Mouse (Mus musculus) heart, embryonic 15.5 days (tissue): Measurements from ENCODE around the gene Mkks. TPM values are rescaled to one million over a fixed set of nuclear protein-coding genes. Genes with fewer than 3 reads are reported as not detected.

Source experiments
- ATAC-seq: fragments of 200-750 bp; cut with Nextera tagmentation; replicated peaks from 2 replicates; pipeline ENCODE4 v1.8.0; 2017; ENCODE audit warnings: low read depth, moderate TSS enrichment; ENCODE audit not compliant: insufficient number of reproducible peaks, insufficient read depth, low FRiP score
- H3K27ac ChIP-seq: fragments of 300-500 bp; sonication (generic); 2 replicates; pipeline ENCODE4 v1.5.1; 2015; ENCODE audit warnings: mild to moderate bottlenecking, inconsistent platforms
- H3K27me3 ChIP-seq: fragments of 300-500 bp; sonication (generic); 2 replicates; pipeline ENCODE4 v1.6.1; 2015; ENCODE audit warnings: inconsistent platforms
- H3K36me3 ChIP-seq: fragments of 300-500 bp; sonication (generic); 2 replicates; pipeline ENCODE4 v1.6.1; 2015; ENCODE audit warnings: mild to moderate bottlenecking, inconsistent platforms
- H3K4me1 ChIP-seq: fragments of 300-500 bp; sonication (generic); replicated peaks from 2 replicates; pipeline ENCODE4 v1.6.1; 2015; ENCODE audit warnings: inconsistent platforms
- H3K4me2 ChIP-seq: fragments of 300-500 bp; sonication (generic); 2 replicates; pipeline ENCODE4 v1.6.1; 2015; ENCODE audit warnings: inconsistent platforms, mild to moderate bottlenecking, moderate library complexity
- H3K4me3 ChIP-seq: fragments of 300-500 bp; sonication (generic); 2 replicates; pipeline ENCODE4 v1.5.1; 2015; ENCODE audit warnings: mild to moderate bottlenecking, inconsistent platforms
- H3K9ac ChIP-seq: fragments of 300-500 bp; sonication (generic); 2 replicates; pipeline ENCODE4 v1.6.1; 2015; ENCODE audit warnings: mild to moderate bottlenecking, inconsistent platforms
- H3K9me3 ChIP-seq: fragments of 300-500 bp; sonication (generic); replicated peaks from 2 replicates; pipeline ENCODE4 v1.6.1; 2016; ENCODE audit warnings: inconsistent platforms
- WGBS: fragments of 180-500 bp; shearing (Covaris S2); methylation state at CpG from one replicate; pipeline ENCODE4 v1.1.7; 2015; ENCODE audit warnings: mixed read lengths; 5-methylcytosine and 5-hydroxymethylcytosine counted together
- polyA plus RNA-seq: library from polyadenylated mRNA; unstranded; fragments of >200 nt; fragmentation: Nextera tagmentation; extraction: Ambion mirVana; gene quantifications from 2 replicates; pipeline ENCODE4 v1.2.1, GENCODE M21; 2015

Mkks gene
- 18.9 and 19.9 TPM in 2 replicates for polyA plus RNA-seq

DNA sequence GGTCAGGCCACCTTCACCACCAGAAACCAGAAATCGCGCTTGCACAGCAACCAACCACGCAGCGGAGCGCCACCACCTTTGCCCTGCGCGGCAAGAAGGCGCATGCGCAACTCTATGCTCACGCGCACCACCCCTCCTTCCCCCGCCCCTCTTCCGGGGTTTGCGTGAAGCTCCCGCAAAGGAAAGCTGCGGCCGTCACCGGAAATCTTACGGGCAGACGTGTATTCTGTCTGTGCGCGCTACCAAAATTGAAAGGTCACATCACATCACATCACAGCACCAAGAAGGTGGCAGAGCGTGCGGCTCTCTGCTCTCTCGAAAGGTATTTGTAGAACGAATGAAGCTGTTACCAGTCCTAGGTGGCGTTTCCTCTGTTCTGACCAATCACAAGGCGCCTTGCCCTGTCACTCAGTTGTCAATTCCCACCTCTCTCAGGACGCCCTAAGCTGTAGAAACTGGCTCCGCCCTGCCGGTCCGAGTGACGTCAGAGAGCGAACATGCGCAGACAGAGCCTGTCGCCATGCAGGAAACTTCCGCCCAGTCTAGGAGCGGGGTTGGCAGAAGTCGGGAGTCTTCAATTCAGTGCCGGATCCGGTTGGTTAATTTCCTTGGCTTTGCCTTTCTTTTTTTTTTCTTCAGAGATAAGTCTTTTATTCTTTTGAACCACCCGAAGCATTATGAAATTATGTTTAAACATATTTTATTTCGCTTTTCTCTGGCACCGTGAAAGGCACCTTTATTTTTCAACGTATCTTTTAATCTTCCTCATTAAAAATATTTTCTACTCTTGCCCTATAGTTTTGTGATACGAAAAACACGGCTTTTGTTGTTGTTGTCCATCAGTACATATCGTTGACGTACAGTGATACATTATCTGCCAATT is at the start of gene Mkks, which contains the start of the genes Slx4ip and AL731706.1:
Mkks (minus strand) TSS at position 322 of the 883 bp plus-strand sequence.
Slx4ip (plus strand) TSS at position 151 of the 883 bp plus-strand sequence.
AL731706.1 (minus strand) TSS at position 322 of the 883 bp plus-strand sequence.
- Histone ChIP-seq H3K9ac (peak within 1 kb of the TSS; percentile 83), H3K4me1 (peaks cover 18% of the 10 kb centered on the region), H3K4me2 (peak within 1 kb of the TSS; percentile 59), H3K36me3 (no peaks in the 10 kb centered on the region), H3K27me3 (no peaks in the 10 kb centered on the region), H3K27ac (peak within 1 kb of the TSS; percentile 97), H3K9me3 (no peaks in the 10 kb centered on the region), H3K4me3 (peak within 1 kb of the TSS; percentile 85)
- WGBS: under 1% methylated on average over 49 of the region's 49 CpGs
- peak; percentile 98 for ATAC-seq

DNA sequence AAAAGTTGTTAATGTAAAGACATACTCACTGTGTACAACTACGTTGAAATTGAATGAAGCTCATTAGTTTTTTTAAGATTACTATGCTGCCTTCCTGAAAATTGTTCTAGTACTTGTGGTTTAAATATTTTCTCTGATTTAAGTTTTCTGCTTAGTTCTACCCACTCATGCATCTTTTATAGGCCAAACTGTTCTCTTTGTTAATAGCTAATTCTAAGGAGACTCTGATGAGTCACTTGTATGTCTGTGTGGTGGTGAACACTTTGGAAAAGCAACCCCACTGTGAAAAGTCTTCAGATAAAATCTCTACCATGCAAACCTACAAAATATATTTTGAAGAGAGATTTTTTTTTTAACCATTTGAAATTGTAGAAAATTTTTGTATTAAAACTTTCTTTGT is 47.1 kb upstream of the Mkks start:
- 83% methylated on average over 1 of the region's 1 CpGs for WGBS
- Histone ChIP-seq H3K4me3 (no peak overlapping the region), H3K9ac (no peak overlapping the region), H3K4me1 (no peaks in the 10 kb centered on the region), H3K9me3 (no peaks in the 10 kb centered on the region), H3K4me2 (no peak overlapping the region), H3K27ac (no peak overlapping the region), H3K36me3 (no peaks in the 10 kb centered on the region), H3K27me3 (no peaks in the 10 kb centered on the region)
- ATAC-seq: no peak

DNA sequence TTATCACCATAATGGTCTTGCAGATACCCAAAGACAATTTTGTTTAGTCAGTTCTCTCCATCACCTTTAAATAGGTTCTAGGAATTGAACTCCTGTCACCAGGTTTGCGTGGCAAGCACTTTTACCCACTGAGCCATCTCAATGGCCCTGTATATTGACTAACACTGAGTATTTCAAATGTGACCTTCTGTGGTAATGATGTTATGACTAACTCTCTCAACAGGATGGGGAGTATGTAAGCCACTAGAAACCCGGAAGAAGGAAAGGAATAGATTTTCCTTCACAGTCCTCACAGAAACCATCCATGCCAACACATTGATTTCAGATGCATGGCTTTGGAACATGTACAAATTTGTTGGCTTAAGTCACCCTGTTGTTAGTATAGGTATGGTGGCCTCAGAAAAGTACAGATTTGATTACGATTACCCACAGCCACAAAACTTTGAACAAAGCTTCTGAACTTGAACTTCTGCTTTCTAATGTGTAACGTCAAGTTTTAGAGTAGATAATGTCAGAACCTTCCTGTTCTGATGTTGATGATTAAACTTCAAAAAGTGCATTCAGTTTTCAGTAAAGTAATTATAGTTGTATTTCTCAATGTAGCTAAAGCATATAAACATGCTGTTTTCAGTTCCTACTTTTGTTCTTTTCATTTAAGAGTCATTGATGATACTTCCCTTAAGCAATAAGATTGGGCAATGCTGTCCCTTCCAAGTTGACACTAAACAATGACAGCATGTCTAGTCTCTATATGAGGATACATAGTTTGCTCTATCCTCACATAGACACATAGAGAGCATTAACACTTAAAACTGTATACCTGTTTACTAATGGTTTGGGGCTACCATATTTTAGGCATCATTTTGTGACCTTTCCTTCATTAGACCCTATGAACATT is 45.5 kb upstream of the Mkks start:
- Histone ChIP-seq H3K36me3 (no peaks in the 10 kb centered on the region), H3K4me2 (no peak overlapping the region), H3K9me3 (no peaks in the 10 kb centered on the region), H3K4me3 (no peak overlapping the region), H3K27ac (no peak overlapping the region), H3K4me1 (no peaks in the 10 kb centered on the region), H3K27me3 (no peaks in the 10 kb centered on the region), H3K9ac (no peak overlapping the region)
- no peak for ATAC-seq
- 82% methylated on average over 4 of the region's 4 CpGs for WGBS

DNA sequence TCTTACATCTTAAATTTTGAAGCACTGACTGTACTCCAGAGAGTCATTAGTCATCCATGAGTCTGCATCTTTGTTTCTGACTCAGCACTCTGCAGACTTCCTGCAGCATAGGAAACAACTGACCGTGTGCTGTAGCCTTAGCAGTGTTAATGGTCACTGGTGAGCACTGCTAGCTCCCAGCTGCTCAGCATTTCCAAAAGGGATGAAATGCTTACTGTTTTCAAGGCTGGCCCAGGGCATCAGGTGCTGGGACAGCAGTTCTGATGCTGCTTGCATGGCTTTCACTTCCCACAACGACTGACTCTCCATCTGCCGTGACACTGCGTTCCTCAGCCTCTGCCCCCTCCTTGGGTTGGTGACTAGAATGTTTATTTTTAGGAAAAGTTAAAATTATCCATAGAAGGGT is 29.8 kb upstream of the Mkks start:
- H3K4me3 ChIP-seq: no peak overlapping the region
- WGBS: 42% methylated on average over 4 of the region's 4 CpGs
- H3K27ac ChIP-seq: no peak overlapping the region
- ATAC-seq: no peak; the same call in 1 of the 2 replicates
- peaks cover 11% of the 10 kb centered on the region for H3K4me1 ChIP-seq
- no peak overlapping the region for H3K9ac ChIP-seq
- no peaks in the 10 kb centered on the region for H3K9me3 ChIP-seq
- H3K4me2 ChIP-seq: no peak overlapping the region
- no peaks in the 10 kb centered on the region for H3K36me3 ChIP-seq
- H3K27me3 ChIP-seq: no peaks in the 10 kb centered on the region

DNA sequence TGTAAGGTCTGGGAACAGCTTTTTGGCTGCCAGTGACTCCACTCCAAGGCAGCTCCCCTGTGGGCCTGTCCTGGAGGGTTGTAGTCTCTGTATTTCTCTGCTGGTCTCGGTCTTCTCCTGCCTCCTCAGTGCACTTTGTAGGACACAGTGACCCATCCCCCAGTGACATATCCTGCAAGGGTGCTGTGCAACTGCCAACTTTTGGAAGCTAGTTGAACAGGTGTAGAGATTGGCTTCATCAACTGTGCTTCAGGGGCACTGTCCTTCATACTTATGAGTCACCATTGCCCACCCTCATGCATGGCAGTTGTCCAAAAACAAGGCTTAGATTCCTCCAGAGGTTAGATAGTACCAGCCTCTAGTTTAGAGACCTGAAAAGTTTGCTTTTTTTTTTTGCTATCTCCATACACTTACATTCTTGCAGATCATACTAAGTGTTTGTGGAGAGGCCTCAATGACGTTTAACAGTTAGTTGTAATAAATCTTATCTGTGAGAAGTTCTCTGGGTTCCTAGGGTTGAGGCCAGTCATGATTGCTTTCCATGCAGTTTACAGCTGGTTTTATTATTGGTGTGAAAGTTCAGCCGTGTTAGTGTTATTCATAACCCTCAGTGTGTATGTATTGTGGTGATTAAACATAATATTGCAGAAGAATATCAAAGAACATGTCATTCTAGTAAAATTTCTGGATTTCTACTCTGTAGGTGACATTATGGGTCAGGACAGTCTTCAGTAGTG is 29.2 kb upstream of the Mkks start:
- WGBS: 44% methylated on average over 3 of the region's 3 CpGs

DNA sequence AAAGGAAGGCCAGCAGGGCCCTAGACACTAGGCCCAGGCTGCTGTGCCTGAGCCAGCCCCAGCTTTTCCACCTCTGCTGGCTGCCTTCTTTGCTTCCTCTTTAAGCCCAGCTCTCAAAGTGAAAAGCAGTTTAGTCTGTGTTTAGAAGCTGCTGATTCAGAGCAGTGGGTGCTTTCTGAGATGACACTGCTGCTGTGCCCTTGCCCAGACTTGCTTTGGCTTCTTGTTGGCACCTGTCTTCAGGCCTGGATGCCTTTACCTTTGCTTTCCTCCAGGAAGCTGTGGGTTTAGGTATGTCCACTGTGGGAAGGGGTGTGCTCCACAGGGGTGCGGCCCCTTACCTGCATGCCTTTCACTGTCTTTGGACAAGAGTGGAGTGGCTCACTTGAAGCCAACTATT is 28.2 kb upstream of the Mkks start:
- H3K36me3 ChIP-seq: no peaks in the 10 kb centered on the region
- 93% methylated on average over 1 of the region's 1 CpGs for WGBS
- no peak for ATAC-seq
- peaks cover 11% of the 10 kb centered on the region for H3K4me1 ChIP-seq
- H3K9ac ChIP-seq: no peak overlapping the region
- no peak overlapping the region; the same call in 1 of the 2 replicates for H3K27ac ChIP-seq
- H3K9me3 ChIP-seq: no peaks in the 10 kb centered on the region
- H3K27me3 ChIP-seq: no peaks in the 10 kb centered on the region
- H3K4me3 ChIP-seq: no peak overlapping the region
- H3K4me2 ChIP-seq: no peak overlapping the region

More for the DNA sequence above, 29.2 kb upstream of the Mkks start:
- no peak overlapping the region for H3K9ac ChIP-seq
- no peaks in the 10 kb centered on the region for H3K27me3 ChIP-seq
- H3K36me3 ChIP-seq: no peaks in the 10 kb centered on the region
- H3K27ac ChIP-seq: no peak overlapping the region
- no peak for ATAC-seq
- peaks cover 11% of the 10 kb centered on the region for H3K4me1 ChIP-seq
- H3K9me3 ChIP-seq: no peaks in the 10 kb centered on the region
- no peak overlapping the region for H3K4me2 ChIP-seq
- no peak overlapping the region for H3K4me3 ChIP-seq

DNA sequence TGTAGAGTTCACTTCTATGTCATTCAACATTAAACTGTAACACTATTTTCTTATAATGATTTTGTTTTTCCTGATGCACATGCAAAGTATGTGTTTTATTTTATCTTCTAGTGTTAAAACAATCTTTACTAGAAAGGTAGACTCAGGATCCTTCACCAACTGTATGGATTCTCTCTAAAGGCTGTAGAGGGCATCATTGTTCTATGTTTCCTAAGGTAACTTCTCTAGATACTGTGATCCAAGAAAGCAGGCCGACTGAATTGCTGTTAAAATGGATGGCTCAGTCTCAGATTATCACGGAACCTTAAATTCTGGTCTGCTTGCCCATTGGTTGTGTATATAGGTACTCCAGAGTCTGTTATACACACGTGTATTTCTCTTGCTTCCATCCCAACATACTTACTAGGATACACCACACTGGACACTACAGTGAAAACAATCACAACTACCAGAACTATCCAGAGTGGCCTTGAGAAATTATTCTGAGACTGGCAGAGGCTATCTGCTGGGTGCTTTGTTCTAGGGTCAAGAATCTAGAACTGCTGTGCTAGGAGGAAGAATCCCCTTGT is 23.2 kb upstream of the Mkks start:
- Histone ChIP-seq H3K4me1 (peaks cover 4% of the 10 kb centered on the region; the same call in 1 of the 2 replicates), H3K9me3 (no peaks in the 10 kb centered on the region), H3K27ac (no peak overlapping the region), H3K27me3 (no peaks in the 10 kb centered on the region), H3K9ac (no peak overlapping the region), H3K36me3 (no peaks in the 10 kb centered on the region), H3K4me3 (no peak overlapping the region), H3K4me2 (no peak overlapping the region)
- 0 out of 2 replicates have a peak, but pooled peaks have one; percentile 36 for ATAC-seq
- WGBS: 30% methylated on average over 3 of the region's 3 CpGs

DNA sequence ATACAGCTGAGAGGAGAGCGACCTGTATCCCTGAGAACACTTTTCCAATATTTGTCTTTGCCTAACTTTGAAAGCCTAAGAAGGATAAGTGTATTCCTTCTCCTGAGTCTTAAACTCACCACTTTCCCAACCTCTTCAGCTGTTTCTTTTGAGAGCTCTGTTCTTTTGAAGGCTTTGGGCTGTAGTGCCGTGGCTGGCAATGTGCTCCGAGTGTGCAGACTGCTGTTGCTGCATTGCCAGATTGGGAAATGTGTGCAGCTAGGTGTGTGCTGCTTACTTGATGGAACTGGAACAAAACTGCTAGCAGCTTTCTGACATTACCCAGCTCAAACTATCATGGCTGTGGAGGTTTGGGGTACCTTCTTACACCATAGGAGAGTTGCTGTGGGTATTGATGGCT is 21.8 kb upstream of the Mkks start:
- peak overlapping the region; percentile 12; the same call in 1 of the 2 replicates for H3K27ac ChIP-seq
- 79% methylated on average over 3 of the region's 3 CpGs for WGBS
- no peak overlapping the region for H3K9ac ChIP-seq

DNA sequence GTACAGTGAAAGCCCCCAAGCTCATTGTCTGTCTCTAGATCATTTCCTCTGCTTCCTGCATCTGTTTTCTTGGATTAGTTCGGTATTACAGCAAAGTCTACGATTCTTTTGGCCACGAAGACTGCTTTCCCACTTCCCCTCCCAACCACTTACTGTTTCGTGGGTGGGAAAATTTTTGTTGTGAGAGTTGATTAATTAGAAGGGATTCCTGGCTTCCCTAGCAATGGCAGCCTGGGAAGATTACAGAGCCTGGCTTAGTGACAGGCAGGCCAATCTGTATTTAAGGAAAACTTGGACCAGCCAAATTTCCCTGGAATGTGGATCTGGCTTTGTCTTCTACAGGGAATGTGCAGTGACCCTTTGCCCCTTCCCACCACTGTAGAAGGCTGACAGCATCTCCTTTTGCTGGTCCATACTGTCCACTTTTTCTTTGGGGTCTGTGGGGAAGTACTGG is 20.8 kb upstream of the Mkks start:
- Histone ChIP-seq H3K4me3 (no peak overlapping the region), H3K4me1 (peaks cover 4% of the 10 kb centered on the region; the same call in 1 of the 2 replicates), H3K9ac (no peak overlapping the region), H3K27me3 (no peaks in the 10 kb centered on the region), H3K9me3 (no peaks in the 10 kb centered on the region), H3K27ac (peak overlapping the region; percentile 58), H3K4me2 (no peak overlapping the region), H3K36me3 (no peaks in the 10 kb centered on the region)
- WGBS: 35% methylated on average over 4 of the region's 4 CpGs
- ATAC-seq: no peak; the same call in 1 of the 2 replicates

More for the DNA sequence above, 21.8 kb upstream of the Mkks start:
- H3K36me3 ChIP-seq: no peaks in the 10 kb centered on the region
- H3K4me1 ChIP-seq: peaks cover 4% of the 10 kb centered on the region; the same call in 1 of the 2 replicates
- no peak overlapping the region for H3K4me3 ChIP-seq
- no peaks in the 10 kb centered on the region for H3K9me3 ChIP-seq
- H3K4me2 ChIP-seq: no peak overlapping the region
- H3K27me3 ChIP-seq: no peaks in the 10 kb centered on the region
- no peak for ATAC-seq

DNA sequence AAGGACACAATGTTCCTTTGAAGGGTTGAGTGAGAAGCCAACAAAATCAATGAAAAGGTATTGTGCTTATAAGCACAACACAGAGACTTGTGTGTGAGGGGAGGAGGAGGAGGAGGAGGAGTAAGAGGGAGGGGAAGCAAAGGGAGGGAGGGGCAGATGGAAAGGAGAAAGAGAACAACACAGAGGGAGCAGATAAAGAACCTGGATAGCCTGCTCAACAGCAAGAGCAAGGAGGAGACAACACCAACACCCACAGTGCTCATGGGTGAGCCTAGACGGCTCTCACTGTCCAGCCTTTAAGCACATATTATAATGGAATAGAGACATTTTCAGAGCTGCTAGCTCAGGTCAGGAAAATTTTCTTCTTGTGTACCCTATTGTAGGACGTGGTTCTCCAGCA is 18.1 kb upstream of the Mkks start:
- Histone ChIP-seq H3K27me3 (no peaks in the 10 kb centered on the region), H3K9ac (no peak overlapping the region), H3K4me3 (no peak overlapping the region), H3K4me1 (peaks cover 4% of the 10 kb centered on the region; the same call in 1 of the 2 replicates), H3K27ac (no peak overlapping the region), H3K9me3 (no peaks in the 10 kb centered on the region), H3K4me2 (no peak overlapping the region), H3K36me3 (peaks cover 10% of the 10 kb centered on the region)
- 46% methylated on average over 2 of the region's 2 CpGs for WGBS
- ATAC-seq: no peak
